Mouse (Mus musculus): ENCODE measurements around the gene Irf4.

DNA sequence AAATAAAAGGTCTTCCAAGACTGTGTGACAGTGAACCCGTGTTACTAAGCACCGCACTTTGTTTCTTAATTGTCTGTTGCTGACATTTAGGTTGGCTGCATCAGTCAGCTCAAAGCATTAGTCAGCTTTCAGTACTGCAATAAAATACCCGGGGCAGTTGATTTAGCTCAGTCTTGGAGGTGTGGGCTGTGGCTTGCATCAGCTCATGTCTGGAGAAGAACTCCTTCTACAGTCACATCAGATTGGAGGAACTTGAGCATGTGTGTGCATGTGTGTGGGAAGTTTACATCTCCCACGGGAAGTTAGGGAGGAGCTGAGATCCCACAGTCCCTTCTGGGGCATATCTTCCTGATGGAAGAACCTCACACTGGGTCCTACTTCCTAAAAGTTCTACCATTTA lies 38.9 kb downstream of the Irf4 start:
- TF ChIP-seq CTCF (IDR thresholded peaks at IDR 0.05; ENCODE audit: low read depth, low read length), result no peak
- no peak for TF ChIP-seq POLR2A (IDR thresholded peaks at IDR 0.05; ENCODE audit: borderline replicate concordance, low read depth, low read length)
